Mouse (Mus musculus) liver, embryonic 14.5 days (tissue): ENCODE data around the gene Stxbp1.

Experiments
- CTCF ChIP-seq: IDR thresholded peaks from 2 replicates; pipeline ENCODE4 v1.5.1; 2016; ENCODE audit warnings: antibody characterized with exemption, low read depth, control low read depth
- EP300 ChIP-seq: IDR thresholded peaks from 2 replicates; pipeline ENCODE4 v1.6.1; 2016; ENCODE audit warnings: antibody characterized with exemption, low read depth

DNA sequence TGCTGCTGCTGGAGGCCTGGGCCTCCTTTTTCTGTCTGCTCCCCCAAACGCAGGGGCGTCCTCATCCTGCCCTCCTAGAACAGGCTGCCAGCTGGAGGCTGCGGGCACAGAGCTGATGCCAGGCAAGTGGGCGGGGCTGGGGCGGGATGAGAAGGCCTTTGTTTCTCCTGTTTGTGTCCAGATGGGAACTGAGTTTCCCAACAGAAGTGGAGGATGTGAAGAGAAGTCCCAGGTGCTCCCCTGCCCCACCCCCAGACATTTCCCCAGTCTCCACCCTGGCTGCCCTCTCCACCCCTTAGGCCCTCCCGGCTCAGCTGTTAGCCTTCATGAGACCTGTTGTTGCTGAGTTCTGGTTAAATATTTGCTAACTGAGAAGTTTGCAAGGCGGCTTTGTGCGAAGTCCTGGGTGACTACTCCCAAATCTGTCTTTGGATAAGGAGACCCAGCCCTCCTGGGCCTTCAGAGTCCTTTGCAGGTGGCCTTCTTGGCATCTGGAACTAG lies 48.6 kb upstream of the Stxbp1 start:
- TF ChIP-seq CTCF (no peak), EP300 (no peak)
